Mouse (Mus musculus) limb, embryonic 11.5 days (tissue): ENCODE data around the gene Rae1. TPM values are rescaled to one million over a fixed set of nuclear protein-coding genes. Genes with fewer than 3 reads are reported as not detected.
A peak's percentile ranks its signal among the peaks of the same experiment; 100 is the strongest.

ENCODE experiments used
- ATAC-seq: fragments of 200-750 bp; cut with Nextera tagmentation; 2 replicates; pipeline ENCODE4 v1.8.0; 2017; ENCODE audit warnings: low read depth; ENCODE audit not compliant: insufficient number of reproducible peaks, low FRiP score, low TSS enrichment
- DNase-seq: peaks from one replicate; pipeline ENCODE4 v3.0.0-alpha.2; 2015; ENCODE audit warnings: low spot score
- H3K27ac ChIP-seq: fragments of 300-500 bp; sonication (generic); replicated peaks from 2 replicates; pipeline ENCODE4 v1.5.1; 2014; ENCODE audit warnings: low read depth, mild to moderate bottlenecking, low read length
- H3K27me3 ChIP-seq: fragments of 300-500 bp; sonication (generic); 2 replicates; pipeline ENCODE4 v1.6.1; 2014; ENCODE audit warnings: mild to moderate bottlenecking, low read length, mixed read lengths; ENCODE audit not compliant: control insufficient read depth, insufficient read depth
- H3K36me3 ChIP-seq: fragments of 300-500 bp; sonication (generic); 2 replicates; pipeline ENCODE4 v1.6.1; 2014; ENCODE audit warnings: mild to moderate bottlenecking, low read length, moderate library complexity, mixed read lengths; ENCODE audit not compliant: control insufficient read depth, insufficient read depth
- H3K4me1 ChIP-seq: fragments of 300-500 bp; sonication (generic); 2 replicates; pipeline ENCODE4 v1.6.1; 2014; ENCODE audit warnings: low read length, mixed read lengths; ENCODE audit not compliant: control insufficient read depth, insufficient read depth
- H3K4me2 ChIP-seq: fragments of 300-500 bp; sonication (generic); 2 replicates; pipeline ENCODE4 v1.6.1; 2014; ENCODE audit warnings: low read depth, mild to moderate bottlenecking, moderate library complexity; ENCODE audit not compliant: severe bottlenecking
- H3K4me3 ChIP-seq: fragments of 300-500 bp; sonication (generic); 2 replicates; pipeline ENCODE4 v1.5.1; 2014; ENCODE audit warnings: low read depth, low read length
- H3K9ac ChIP-seq: fragments of 300-500 bp; sonication (generic); 2 replicates; pipeline ENCODE4 v1.6.1; 2014; ENCODE audit warnings: mild to moderate bottlenecking, low read length
- H3K9me3 ChIP-seq: fragments of 300-500 bp; sonication (generic); 2 replicates; pipeline ENCODE4 v1.6.1; 2016; ENCODE audit warnings: low read length; ENCODE audit not compliant: control insufficient read depth
- WGBS: fragments of 180-500 bp; shearing (Covaris S2); extraction: QIAGEN DNeasy Blood & Tissue Kit; methylation state at CpG from one replicate; pipeline ENCODE4 v1.1.7; 2014; 5-methylcytosine and 5-hydroxymethylcytosine counted together
- polyA plus RNA-seq: library from polyadenylated mRNA; unstranded; fragments of >200 nt; fragmentation: Nextera tagmentation; extraction: Ambion mirVana; gene quantifications from 2 replicates; pipeline ENCODE4 v1.2.1, GENCODE M21; 2014

The Rae1 gene
- 172 and 174 TPM in 2 replicates for polyA plus RNA-seq

DNA sequence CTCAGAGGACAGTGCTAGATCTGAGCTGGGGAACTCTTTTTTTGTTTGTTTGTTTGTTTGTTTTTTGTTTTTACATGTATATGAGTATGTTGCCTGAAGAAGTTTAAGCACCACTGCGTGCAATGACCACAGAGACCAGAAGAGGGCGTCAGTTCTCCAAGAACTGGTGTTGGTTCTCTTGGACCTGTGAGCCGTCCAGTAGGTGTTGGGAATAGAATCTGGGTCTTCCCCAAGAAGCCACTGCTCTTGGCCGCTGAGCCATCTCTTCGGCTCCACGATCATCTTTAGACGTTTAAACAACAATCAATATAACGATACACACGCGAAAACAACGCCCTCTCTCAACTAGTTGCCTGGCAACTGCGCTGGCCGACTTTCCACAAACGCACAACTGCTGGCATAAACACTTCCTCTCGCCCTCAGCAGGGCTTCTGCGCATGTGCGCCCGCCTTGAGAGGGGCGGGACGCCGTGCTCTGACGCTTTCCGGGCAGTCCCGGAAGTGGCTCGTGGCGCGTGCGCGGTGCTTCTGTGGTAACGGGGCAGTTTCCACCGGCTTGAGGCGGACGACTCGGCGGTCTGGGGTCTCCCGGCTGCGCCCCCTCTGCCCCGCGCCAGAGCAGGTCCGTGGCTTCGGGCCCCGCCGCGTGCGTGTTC is at the start of gene Rae1:
Gene Rae1 (plus strand): TSS at position 488 of the 655 bp plus-strand sequence.
- Histone ChIP-seq H3K9ac (peak within 1 kb of the TSS; percentile 93), H3K27ac (peak within 1 kb of the TSS; percentile 79), H3K9me3 (no peaks in the 10 kb centered on the region), H3K4me1 (peaks cover 11% of the 10 kb centered on the region), H3K27me3 (no peaks in the 10 kb centered on the region), H3K4me3 (peak within 1 kb of the TSS; percentile 98), H3K36me3 (peaks cover 15% of the 10 kb centered on the region), H3K4me2 (peak within 1 kb of the TSS; percentile 92)
- WGBS = under 1% methylated on average over 45 of the region's 45 CpGs
- peak; percentile 90 for ATAC-seq
- DNase-seq = peak; percentile 100

- Histone ChIP-seq H3K36me3 (no peaks in the 10 kb centered on the region), H3K27me3 (no peaks in the 10 kb centered on the region), H3K9me3 (no peaks in the 10 kb centered on the region), H3K9ac (no peak overlapping the region), H3K4me3 (no peak overlapping the region), H3K4me1 (peaks cover 6% of the 10 kb centered on the region), H3K27ac (0 out of 2 replicates have a peak overlapping the region, but pooled peaks have one; percentile 30), H3K4me2 (no peak overlapping the region)
- 65% methylated on average over 9 of the region's 9 CpGs for WGBS
- ATAC-seq = no peak
- DNase-seq = no peak
These were observed 49.7 kb upstream of the Rae1 start for GRCm38 (mm10) chr2:172950119-172950676.

- Histone ChIP-seq H3K9me3 (no peaks in the 10 kb centered on the region), H3K27ac (no peak overlapping the region), H3K27me3 (no peaks in the 10 kb centered on the region), H3K4me2 (no peak overlapping the region), H3K9ac (no peak overlapping the region), H3K36me3 (no peaks in the 10 kb centered on the region), H3K4me3 (no peak overlapping the region), H3K4me1 (peaks cover 6% of the 10 kb centered on the region)
- DNase-seq (peak; percentile 41), ATAC-seq (no peak)
- WGBS = 36% methylated on average over 11 of the region's 11 CpGs
These were observed 49.2 kb upstream of the Rae1 start for GRCm38 (mm10) chr2:172950722-172951121.

DNA sequence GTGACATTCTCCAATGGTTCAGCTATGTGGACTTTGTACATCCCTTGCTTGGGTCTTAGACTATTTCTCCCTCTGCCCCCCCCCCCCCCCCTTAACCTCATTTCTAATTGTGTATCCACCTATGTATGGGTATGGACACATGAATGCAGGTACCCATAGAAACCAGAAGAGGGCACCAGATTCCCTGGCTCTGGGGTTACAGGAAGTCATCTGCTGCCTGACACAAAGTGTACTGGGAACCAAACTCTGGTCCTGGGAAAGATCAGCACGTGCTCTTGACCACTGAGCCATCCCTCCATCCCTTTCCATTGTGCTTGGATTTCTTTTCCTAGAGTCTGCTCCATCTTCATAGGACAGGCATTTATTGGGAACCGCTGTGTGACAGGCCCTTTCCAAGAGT is 47.9 kb upstream of the Rae1 start:
- ATAC-seq (no peak), DNase-seq (no peak)
- H3K4me1 ChIP-seq = peaks cover 6% of the 10 kb centered on the region
- no peaks in the 10 kb centered on the region for H3K36me3 ChIP-seq
- no peak overlapping the region for H3K27ac ChIP-seq
- no peak overlapping the region for H3K9ac ChIP-seq
- H3K27me3 ChIP-seq = no peaks in the 10 kb centered on the region
- H3K9me3 ChIP-seq = peaks cover 8% of the 10 kb centered on the region; the same call in 1 of the 2 replicates
- WGBS = 78% methylated on average over 2 of the region's 2 CpGs
- H3K4me3 ChIP-seq = no peak overlapping the region
- no peak overlapping the region for H3K4me2 ChIP-seq

GRCm38 (mm10) chr2:172958579-172958978 is 41.3 kb upstream of the Rae1 start:
- Histone ChIP-seq H3K36me3 (no peaks in the 10 kb centered on the region; the same call in 1 of the 2 replicates), H3K27me3 (no peaks in the 10 kb centered on the region), H3K27ac (no peak overlapping the region; the same call in 1 of the 2 replicates), H3K4me2 (no peak overlapping the region), H3K4me1 (peaks cover 7% of the 10 kb centered on the region), H3K9me3 (peaks cover 12% of the 10 kb centered on the region; the same call in 1 of the 2 replicates), H3K9ac (no peak overlapping the region), H3K4me3 (no peak overlapping the region)
- ATAC-seq (peak; percentile 22; the same call in 1 of the 2 replicates), DNase-seq (peak; percentile 54)
- 8% methylated on average over 5 of the region's 5 CpGs for WGBS

- Histone ChIP-seq H3K27ac (no peak overlapping the region), H3K4me1 (peaks cover 7% of the 10 kb centered on the region), H3K4me2 (no peak overlapping the region), H3K36me3 (no peaks in the 10 kb centered on the region; the same call in 1 of the 2 replicates), H3K4me3 (no peak overlapping the region), H3K9me3 (peaks cover 12% of the 10 kb centered on the region; the same call in 1 of the 2 replicates), H3K9ac (no peak overlapping the region), H3K27me3 (no peaks in the 10 kb centered on the region)
- DNase-seq = no peak
- 53% methylated on average over 13 of the region's 13 CpGs for WGBS
- ATAC-seq = no peak
These were observed 40.7 kb upstream of the Rae1 start for GRCm38 (mm10) chr2:172959006-172959768.

GRCm38 (mm10) chr2:172960350-172960749 is 39.6 kb upstream of the Rae1 start:
- WGBS = 89% methylated on average over 3 of the region's 3 CpGs

GRCm38 (mm10) chr2:172961211-172961610 is 38.7 kb upstream of the Rae1 start:
- DNase-seq (no peak), ATAC-seq (no peak)
- H3K4me2 ChIP-seq = no peak overlapping the region
- no peak overlapping the region for H3K9ac ChIP-seq
- H3K4me1 ChIP-seq = peaks cover 9% of the 10 kb centered on the region
- H3K36me3 ChIP-seq = no peaks in the 10 kb centered on the region; the same call in 1 of the 2 replicates
- no peak overlapping the region for H3K4me3 ChIP-seq
- 78% methylated on average over 6 of the region's 6 CpGs for WGBS
- H3K27me3 ChIP-seq = no peaks in the 10 kb centered on the region
- no peak overlapping the region for H3K27ac ChIP-seq
- H3K9me3 ChIP-seq = peaks cover 10% of the 10 kb centered on the region; the same call in 1 of the 2 replicates

More at GRCm38 (mm10) chr2:172960350-172960749, 39.6 kb upstream of the Rae1 start:
- Histone ChIP-seq H3K4me2 (no peak overlapping the region), H3K36me3 (no peaks in the 10 kb centered on the region; the same call in 1 of the 2 replicates), H3K4me3 (no peak overlapping the region), H3K9ac (no peak overlapping the region), H3K9me3 (peaks cover 12% of the 10 kb centered on the region; the same call in 1 of the 2 replicates), H3K27ac (no peak overlapping the region), H3K27me3 (no peaks in the 10 kb centered on the region), H3K4me1 (peaks cover 7% of the 10 kb centered on the region)
- ATAC-seq = no peak
- DNase-seq = no peak
